Mouse (Mus musculus) lung, adult 2 months (tissue): ENCODE results near the gene Limch1.

Source experiments
- CTCF ChIP-seq: fragments of 200-500 bp; IDR thresholded peaks from 2 replicates; pipeline ENCODE4 v1.5.1; 2011; ENCODE audit warnings: mild to moderate bottlenecking, low read length, control low read depth; ENCODE audit not compliant: insufficient read depth
- POLR2A ChIP-seq: fragments of 200-500 bp; IDR thresholded peaks from 2 replicates; pipeline ENCODE4 v1.6.1; 2011; ENCODE audit warnings: low read depth, mild to moderate bottlenecking, control low read depth, low read length, borderline replicate concordance; ENCODE audit errors: extremely low read depth

DNA sequence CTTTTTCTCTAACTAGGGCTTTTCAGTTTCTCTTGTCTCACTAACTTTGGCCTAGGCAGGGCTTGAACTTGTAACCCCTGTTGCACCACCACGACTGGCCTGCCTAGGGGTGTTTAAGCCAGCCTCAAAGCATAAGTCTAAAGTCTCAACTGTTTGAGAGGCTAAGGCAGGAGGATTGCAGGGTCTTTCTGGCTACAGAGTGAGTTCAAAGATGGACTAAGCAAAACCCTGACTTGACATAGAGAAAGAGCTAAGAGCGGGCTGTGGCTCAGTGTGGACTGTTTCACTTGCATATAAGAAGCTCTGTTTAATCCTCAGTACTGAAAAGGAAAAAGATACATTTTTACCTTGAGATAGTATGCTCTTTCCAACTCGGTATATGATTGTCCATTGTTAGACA lies 268.3 kb downstream of the Limch1 start:
- TF ChIP-seq CTCF (no peak), POLR2A (no peak)
